Mouse (Mus musculus) mouse embryonic stem cell (cell line): ENCODE measurements around the gene Mcm9.
"Not testable (repeated sequence)": the region's sequence is repeated elsewhere in the genome, so short reads cannot be mapped to it uniquely, and the experiment has no call there.

Experiments used
- in situ Hi-C, 2 experiments: fragments of 300-500 bp; cut with MboI; formaldehyde crosslinking; loops; 1 replicate in 1 of 2; 3 replicates in 1 of 2; pipeline ENCODE4 v1.14.3; 2019 to 2020; ENCODE audit warnings: low sequenced_read_pairs in 2 of 2, low pct_unique_long_range_greater_than_20kb in 1 of 2, mixed read lengths in 1 of 2; ENCODE audit not compliant: unreplicated experiment in 1 of 2

The Mcm9 gene

DNA sequence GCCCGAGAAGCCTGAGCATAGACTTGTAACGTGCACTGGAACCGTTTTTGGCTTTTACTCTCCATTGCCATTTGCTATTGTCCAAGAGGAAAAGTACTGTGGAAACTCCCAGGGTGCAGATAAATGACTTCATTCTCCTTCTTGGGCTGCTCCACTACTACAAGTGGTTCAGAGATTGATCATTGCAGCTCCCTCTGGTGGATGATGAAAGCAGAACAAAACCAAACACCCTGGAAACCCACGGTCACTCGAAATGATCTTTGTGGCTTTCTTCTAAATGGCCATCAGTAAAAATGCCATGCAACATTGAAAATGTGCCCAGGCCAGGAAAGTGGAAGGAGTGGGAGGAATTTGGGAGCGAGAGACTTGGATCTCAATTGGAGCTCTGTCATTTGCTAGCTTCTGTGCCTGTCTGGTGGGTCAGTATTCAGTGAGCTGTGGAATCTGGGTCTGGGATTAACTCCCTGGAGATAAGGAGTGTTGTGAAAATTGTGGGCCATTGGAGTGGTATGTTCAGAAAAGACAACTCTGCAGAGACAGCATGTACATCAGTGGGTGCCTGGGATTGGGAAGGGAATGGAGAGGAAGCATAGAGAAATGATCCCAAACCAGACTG is 121.0 kb downstream of the Mcm9 start:
- in situ Hi-C loops, result loop anchor here in 1 of 2 experiments (25.0 kb wide), 1 partner anchor 397 kb away; no protein-coding TSS in a partner anchor

DNA sequence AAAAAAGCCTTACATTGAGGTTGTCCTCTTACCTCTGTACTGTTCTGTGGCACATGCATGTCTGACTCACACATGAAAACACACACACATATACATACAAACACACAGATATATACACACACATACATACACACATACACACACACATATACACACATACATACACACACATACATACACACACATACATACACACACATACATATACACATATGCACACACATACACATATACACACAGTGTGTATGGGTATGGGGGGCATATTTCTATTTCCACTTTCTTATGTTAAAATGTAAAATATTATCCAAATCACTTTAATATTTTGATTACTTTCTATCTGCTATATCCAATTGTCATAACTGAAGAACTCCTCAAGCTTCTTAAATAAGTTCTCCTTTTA is 121.6 kb downstream of the Mcm9 start:
- in situ Hi-C loops, result loop anchor here in 1 of 2 experiments (25.0 kb wide), 1 partner anchor 396 kb away; no protein-coding TSS in a partner anchor

DNA sequence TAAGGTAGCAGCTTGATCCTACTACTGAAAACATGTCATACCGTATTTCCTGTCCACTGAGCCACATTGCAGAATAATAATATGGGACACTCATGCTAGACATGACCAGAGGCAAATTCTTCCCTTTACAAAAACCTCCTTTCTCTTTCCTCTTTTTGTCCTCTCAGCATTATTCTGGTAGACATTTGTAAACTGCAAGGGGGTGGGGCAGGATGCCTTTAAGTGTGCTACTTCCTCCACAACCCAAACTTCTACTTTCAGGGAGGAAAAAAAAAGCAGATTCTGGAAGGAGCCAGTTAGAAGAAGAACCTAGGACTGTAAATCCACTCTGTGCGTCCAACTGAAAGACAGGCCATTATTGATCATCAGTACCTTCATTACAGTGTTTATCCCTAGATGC is 124.7 kb downstream of the Mcm9 start:
- in situ Hi-C loops, result loop anchor here in 1 of 2 experiments (25.0 kb wide), 1 partner anchor 393 kb away; no protein-coding TSS in a partner anchor

DNA sequence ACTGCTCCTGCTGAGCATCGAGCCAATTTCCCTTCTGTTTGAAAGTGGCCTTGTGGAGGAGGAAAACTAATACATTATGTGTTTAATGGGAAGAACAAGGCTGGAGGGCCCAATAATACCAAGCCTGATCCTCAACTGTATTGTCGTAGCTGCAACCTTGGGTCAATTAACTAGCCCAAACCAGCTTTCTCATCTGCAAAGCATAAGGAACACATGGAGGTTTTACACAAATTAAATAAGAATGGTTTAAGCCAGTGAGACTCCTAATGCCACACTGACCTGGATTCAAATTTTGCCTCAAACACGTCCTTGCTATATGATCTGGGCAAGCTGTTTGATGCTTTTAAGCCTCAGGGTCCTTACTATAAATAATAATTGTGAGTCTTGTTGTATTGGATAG is 125.2 kb downstream of the Mcm9 start:
- in situ Hi-C loops, result loop anchor here in 1 of 2 experiments (25.0 kb wide), 1 partner anchor 393 kb away; no protein-coding TSS in a partner anchor

DNA sequence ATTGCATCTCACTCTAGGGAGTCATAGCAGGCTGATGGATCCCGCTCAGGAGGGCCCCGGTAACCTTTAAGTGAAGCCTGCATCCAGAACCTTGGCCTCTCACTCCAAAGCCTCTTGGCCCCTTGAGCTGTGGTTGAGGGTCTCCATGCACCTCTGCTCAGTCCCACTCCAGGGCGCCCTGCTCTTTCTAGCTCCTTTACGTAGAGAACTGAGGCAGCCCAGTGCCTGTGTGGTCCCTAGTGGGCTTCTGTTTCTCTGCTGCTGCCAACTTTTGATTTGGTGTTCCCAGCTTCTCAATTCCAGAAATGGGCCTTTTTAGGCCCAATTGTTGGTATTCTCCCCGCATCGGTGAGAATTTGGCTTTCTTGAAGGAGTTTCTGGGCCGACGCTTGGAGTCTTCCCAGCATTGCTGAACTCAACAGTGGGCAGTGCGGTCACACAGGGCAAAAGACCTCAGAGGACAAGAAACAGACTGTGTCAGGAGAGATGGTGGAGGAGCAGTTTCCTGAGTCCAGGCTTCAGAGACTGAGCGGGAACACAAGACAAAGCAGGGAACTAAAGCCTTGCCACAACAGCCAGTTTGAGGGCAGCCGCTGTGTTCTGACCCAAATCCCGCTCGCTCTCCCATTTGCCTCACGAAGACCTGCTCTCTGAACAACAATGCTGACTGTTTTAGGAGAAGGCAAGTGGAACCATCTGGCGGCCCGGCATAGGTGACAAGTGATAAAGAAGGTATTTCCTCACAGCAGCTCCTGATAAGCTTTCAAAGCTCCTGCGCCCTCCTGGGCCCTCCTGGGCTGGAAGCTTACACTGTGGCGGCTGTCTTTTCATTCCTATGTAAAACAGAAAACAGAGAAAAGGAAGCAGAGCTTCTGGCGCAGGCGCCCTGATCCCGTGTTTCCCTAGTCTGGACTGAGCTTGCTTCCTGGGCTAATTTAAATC is 127.1 kb downstream of the Mcm9 start:
- in situ Hi-C loops, result loop anchor here in 1 of 2 experiments (25.0 kb wide), 1 partner anchor 391 kb away; no protein-coding TSS in a partner anchor

DNA sequence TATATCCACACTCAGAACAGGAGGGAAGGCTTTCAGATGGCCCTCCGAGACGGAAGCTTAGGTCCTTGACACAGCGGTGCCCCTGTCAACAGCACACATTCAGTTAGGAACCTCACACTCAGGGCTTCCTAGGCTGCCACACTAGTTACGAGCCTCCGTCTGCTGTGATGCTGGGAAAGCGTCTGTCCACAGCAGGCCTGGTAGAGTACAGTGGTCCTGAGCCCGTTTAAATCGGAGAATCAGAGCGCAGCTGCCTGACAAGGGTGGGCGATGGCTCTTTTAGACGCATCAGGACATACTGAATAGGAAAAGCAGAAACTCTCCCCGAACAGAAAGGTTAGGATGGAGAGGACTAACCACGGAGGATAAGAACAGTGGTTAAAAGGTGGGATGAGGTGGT is 127.8 kb downstream of the Mcm9 start:
- in situ Hi-C loops, result loop anchor here in 1 of 2 experiments (25.0 kb wide), 1 partner anchor 390 kb away; no protein-coding TSS in a partner anchor

DNA sequence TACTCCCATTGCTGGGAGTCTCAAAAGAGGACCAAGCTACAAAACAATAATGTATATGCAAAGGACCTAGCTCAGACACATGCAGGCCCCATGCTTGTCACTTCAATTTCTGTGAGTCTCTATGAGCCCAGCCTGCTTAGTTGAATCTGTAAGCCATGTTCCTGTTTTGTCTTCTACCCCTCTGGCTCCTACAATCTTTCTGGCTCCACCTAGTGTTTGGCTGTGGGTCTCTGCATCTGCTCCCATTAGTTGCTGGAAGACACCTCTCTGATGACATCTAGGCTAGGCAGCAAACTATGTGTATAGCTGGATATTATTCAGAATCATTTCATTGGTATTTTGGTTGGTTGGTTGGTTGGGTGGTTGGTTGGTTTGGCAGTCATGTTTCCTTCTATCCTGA is 130.7 kb downstream of the Mcm9 start:
- in situ Hi-C loops, result no loop called here

DNA sequence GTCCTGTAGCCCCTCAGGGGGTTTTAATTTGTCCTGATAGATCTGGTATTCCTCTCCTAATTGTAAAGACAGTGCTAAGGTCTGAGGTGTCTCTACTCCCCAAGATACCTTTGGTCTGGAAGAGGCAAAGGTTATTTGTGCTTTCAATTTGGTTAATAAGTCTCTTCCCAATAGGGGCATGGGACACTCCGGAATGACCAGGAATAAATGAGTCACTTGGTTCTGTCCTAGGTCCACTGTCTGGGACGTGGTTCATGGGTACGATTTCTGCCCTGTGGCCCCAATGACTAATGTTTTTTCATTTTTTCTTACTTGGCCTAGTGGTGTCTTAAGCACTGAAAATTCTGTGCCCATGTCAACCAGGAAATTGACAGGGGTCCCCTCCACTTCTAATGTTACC is 134.9 kb downstream of the Mcm9 start:
- in situ Hi-C loops, result not testable (repeated sequence)

DNA sequence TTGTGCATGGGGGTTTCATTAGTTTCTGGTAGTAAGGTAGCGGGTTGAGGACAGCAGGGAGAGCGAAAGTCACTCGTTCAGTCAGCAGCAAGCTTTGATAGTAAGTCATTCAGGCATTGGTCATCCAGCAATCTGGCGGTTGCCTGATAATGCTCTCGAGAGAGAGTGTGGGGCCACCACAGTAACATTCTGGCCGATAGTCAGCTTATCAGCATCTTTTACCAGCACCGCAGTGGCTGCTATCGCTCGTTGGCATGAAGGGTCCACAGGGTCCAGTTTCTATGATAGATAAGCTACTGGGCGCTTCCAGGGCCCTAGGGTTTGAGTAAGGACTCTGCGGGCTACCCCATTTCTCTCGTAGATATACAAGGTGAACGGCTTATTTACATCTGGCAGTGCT is 136.3 kb downstream of the Mcm9 start:
- in situ Hi-C loops, result no loop called here
